Mouse (Mus musculus): ENCODE measurements at regions not wholly inside any gene's neighbourhood (a gene's known extent, or its start where the extent isn't known, plus 50 kb on each side); places are given as distances from the start of the nearest gene placed in this dataset.

DNA sequence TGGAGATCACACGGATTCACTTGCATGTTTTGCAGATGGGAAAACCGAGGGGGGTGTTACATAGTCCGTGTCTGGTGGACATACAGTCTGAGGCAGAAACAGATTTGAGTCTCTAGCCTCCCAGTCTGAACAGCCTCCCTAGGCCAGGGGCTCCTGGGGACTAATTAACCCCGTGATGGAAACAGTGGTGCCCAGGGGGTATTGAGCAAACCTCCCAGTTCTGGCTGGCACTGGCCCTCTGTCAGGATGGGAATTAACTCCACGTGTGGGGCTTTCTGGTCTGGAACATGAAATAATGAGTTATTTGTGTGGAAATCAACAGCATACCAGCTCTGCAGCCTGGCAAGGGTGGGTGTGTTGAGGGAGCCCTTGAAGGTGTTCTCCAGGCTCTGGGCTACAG is 79.9 kb upstream of the Nek6 start:
- TF ChIP-seq GATA1 (IDR thresholded peaks at IDR 0.05; ENCODE audit: borderline replicate concordance, low read length): no peak
- TF ChIP-seq FLI1 (IDR thresholded peaks at IDR 0.05; ENCODE audit: low read length): no peak

Data from megakaryocyte, embryonic 14.5 days (primary cell).